Mouse (Mus musculus): ENCODE measurements around the gene Cyp2f2. TPM values are rescaled to one million over a fixed set of nuclear protein-coding genes. Genes with fewer than 3 reads are reported as not detected.

The Cyp2f2 gene
- polyA plus RNA-seq, 1 experiment from 2014 or later, result 585 TPM

DNA sequence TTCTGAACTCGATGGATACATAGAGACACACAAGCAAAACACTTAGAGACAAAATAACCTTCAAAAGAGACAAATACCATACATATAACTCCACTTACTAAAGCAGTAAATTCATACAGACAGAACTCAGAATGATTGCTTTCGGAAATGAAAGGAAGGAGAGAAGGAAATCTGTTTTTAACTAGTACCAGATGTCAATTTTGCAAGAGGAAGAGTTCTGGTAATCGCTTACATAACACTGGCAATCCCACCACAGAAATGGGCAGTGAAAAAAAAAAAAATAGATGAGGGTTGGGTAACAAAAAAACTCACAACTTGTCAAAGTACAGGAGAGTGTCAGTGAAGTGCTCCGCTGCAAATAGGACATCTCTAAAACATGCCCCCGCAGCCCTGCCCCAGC lies 14.8 kb upstream of the Cyp2f2 start:
- TF ChIP-seq EP300 (IDR thresholded peaks at IDR 0.05) (no peak), CTCF (IDR thresholded peaks at IDR 0.05) (no peak)
- WGBS, result 48% methylated on average over 5 of the region's 5 CpGs
- ATAC-seq (no peak), DNase-seq (ENCODE audit: low spot score) (no peak)
- Histone ChIP-seq H3K27ac (ENCODE audit: low read length) (no peak overlapping the region), H3K36me3 (ENCODE audit: insufficient read depth, low read length) (no peaks in the 10 kb centered on the region), H3K4me1 (ENCODE audit: insufficient read depth, low read depth, low read length) (no peaks in the 10 kb centered on the region), H3K27me3 (replicated peaks; ENCODE audit: insufficient read depth, low read length) (no peaks in the 10 kb centered on the region), H3K4me2 (replicated peaks; ENCODE audit: low read depth, low read length) (no peak overlapping the region), H3K4me3 (ENCODE audit: low read depth, low read length) (no peak overlapping the region), H3K9me3 (ENCODE audit: low read length) (no peaks in the 10 kb centered on the region), H3K9ac (replicated peaks; ENCODE audit: low read depth) (no peak overlapping the region)

DNA sequence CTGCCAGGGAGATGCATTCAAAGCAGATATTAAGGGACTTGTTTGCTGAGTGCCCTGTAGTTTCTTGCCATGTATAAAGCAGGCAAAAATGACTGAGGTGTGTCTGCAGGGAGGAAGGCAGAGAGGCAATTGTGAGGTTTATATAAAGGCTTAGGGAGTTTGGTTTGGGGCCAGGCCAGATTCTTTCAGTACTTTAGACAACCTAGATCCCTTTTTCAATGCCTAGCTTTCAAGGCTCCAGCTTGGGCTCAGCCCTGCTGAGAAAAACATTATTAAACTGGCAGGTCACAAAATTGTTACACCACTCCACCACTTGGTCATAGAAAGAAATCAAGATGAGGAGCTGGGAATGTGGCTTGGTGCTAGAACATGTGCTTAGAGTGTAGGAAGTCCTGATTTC lies 9.4 kb upstream of the Cyp2f2 start:
- no peaks in the 10 kb centered on the region for H3K4me1 ChIP-seq (ENCODE audit: insufficient read depth, low read depth, low read length)
- no peaks in the 10 kb centered on the region for H3K36me3 ChIP-seq (ENCODE audit: insufficient read depth, low read length)
- TF ChIP-seq EP300 (IDR thresholded peaks at IDR 0.05) (no peak), CTCF (IDR thresholded peaks at IDR 0.05) (no peak)
- H3K27me3 ChIP-seq (replicated peaks; ENCODE audit: insufficient read depth, low read length), result no peaks in the 10 kb centered on the region
- H3K27ac ChIP-seq (ENCODE audit: low read length), result 0 out of 2 replicates have a peak overlapping the region, but pooled peaks have one; percentile 11
- H3K9me3 ChIP-seq (ENCODE audit: low read length), result no peaks in the 10 kb centered on the region
- ATAC-seq, result peak; percentile 59
- H3K4me2 ChIP-seq (replicated peaks; ENCODE audit: low read depth, low read length), result no peak overlapping the region
- H3K4me3 ChIP-seq (ENCODE audit: low read depth, low read length), result no peak overlapping the region
- peak; percentile 65 for DNase-seq (ENCODE audit: low spot score)
- H3K9ac ChIP-seq (replicated peaks; ENCODE audit: low read depth), result no peak overlapping the region

- H3K9ac ChIP-seq (replicated peaks; ENCODE audit: low read depth), result no peak overlapping the region
- H3K4me3 ChIP-seq (ENCODE audit: low read depth, low read length), result no peak overlapping the region
- ATAC-seq (peak; percentile 93), DNase-seq (ENCODE audit: low spot score) (peak; percentile 83)
- no peaks in the 10 kb centered on the region for H3K9me3 ChIP-seq (ENCODE audit: low read length)
- TF ChIP-seq EP300 (IDR thresholded peaks at IDR 0.05) (peak; percentile 72), CTCF (IDR thresholded peaks at IDR 0.05) (no peak)
- H3K27me3 ChIP-seq (replicated peaks; ENCODE audit: insufficient read depth, low read length), result no peaks in the 10 kb centered on the region
- WGBS, result 60% methylated on average over 1 of the region's 1 CpGs
- H3K4me1 ChIP-seq (ENCODE audit: insufficient read depth, low read depth, low read length), result no peaks in the 10 kb centered on the region
- no peak overlapping the region for H3K4me2 ChIP-seq (replicated peaks; ENCODE audit: low read depth, low read length)
- H3K36me3 ChIP-seq (ENCODE audit: insufficient read depth, low read length), result no peaks in the 10 kb centered on the region
- H3K27ac ChIP-seq (ENCODE audit: low read length), result no peak overlapping the region
Measured at GRCm38 (mm10) chr7:27111038-27111437, 8.7 kb upstream of the Cyp2f2 start.

- ATAC-seq (peak; percentile 63), DNase-seq (ENCODE audit: low spot score) (peak; percentile 60)
- 36% methylated on average over 3 of the region's 3 CpGs for WGBS
- Histone ChIP-seq H3K4me1 (ENCODE audit: insufficient read depth, low read depth, low read length) (no peaks in the 10 kb centered on the region), H3K36me3 (ENCODE audit: insufficient read depth, low read length) (no peaks in the 10 kb centered on the region), H3K27ac (ENCODE audit: low read length) (peak overlapping the region; percentile 57; the same call in 1 of the 2 replicates), H3K9ac (replicated peaks; ENCODE audit: low read depth) (no peak overlapping the region), H3K9me3 (ENCODE audit: low read length) (no peaks in the 10 kb centered on the region), H3K4me2 (replicated peaks; ENCODE audit: low read depth, low read length) (no peak overlapping the region), H3K27me3 (replicated peaks; ENCODE audit: insufficient read depth, low read length) (no peaks in the 10 kb centered on the region), H3K4me3 (ENCODE audit: low read depth, low read length) (no peak overlapping the region)
- TF ChIP-seq EP300 (IDR thresholded peaks at IDR 0.05) (no peak), CTCF (IDR thresholded peaks at IDR 0.05) (no peak)
Measured at GRCm38 (mm10) chr7:27111987-27112386, 7.7 kb upstream of the Cyp2f2 start.

DNA sequence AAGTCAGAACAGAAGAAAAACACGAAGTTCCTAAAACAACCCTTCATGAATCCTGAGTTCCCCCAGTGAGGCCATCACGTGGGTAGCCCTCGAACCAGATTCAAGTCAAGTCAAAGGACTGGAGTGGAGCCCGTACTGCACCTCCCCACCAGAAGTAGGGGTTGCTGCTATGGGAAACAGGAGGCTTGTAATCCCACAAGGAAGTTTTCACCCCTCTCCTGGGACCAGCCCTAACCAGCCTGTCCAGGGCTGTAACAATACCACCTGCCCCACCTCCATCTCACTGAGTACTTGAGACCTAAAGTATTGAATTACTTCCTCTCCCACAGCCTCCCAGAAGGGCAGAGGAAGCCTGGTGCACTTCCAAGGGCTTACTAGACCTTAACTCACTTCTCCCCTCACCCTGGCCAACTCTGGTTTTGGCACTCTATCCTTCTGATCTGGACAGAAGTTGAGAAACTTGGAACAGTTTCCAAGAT lies 1.6 kb upstream of the Cyp2f2 start:
- no peak overlapping the region for H3K4me2 ChIP-seq (replicated peaks; ENCODE audit: low read depth, low read length)
- peak; percentile 75 for TF ChIP-seq EP300 (IDR thresholded peaks at IDR 0.05)
- no peak for TF ChIP-seq CTCF (IDR thresholded peaks at IDR 0.05)
- H3K4me3 ChIP-seq (ENCODE audit: low read depth, low read length), result no peak overlapping the region
- peak; percentile 96 for ATAC-seq
- peak; percentile 90 for DNase-seq (ENCODE audit: low spot score)
- H3K9ac ChIP-seq (replicated peaks; ENCODE audit: low read depth), result no peak overlapping the region
- no peaks in the 10 kb centered on the region for H3K36me3 ChIP-seq (ENCODE audit: insufficient read depth, low read length)
- no peaks in the 10 kb centered on the region for H3K9me3 ChIP-seq (ENCODE audit: low read length)
- peak overlapping the region; percentile 72 for H3K27ac ChIP-seq (ENCODE audit: low read length)
- no peaks in the 10 kb centered on the region for H3K27me3 ChIP-seq (replicated peaks; ENCODE audit: insufficient read depth, low read length)
- no peaks in the 10 kb centered on the region for H3K4me1 ChIP-seq (ENCODE audit: insufficient read depth, low read depth, low read length)
- 33% methylated on average over 4 of the region's 4 CpGs for WGBS

- TF ChIP-seq EP300 (IDR thresholded peaks at IDR 0.05) (no peak), CTCF (IDR thresholded peaks at IDR 0.05) (no peak)
- no peaks in the 10 kb centered on the region for H3K27me3 ChIP-seq (replicated peaks; ENCODE audit: insufficient read depth, low read length)
- 60% methylated on average over 5 of the region's 5 CpGs for WGBS
- no peak overlapping the region for H3K27ac ChIP-seq (ENCODE audit: low read length)
- no peak overlapping the region for H3K4me2 ChIP-seq (replicated peaks; ENCODE audit: low read depth, low read length)
- ATAC-seq (no peak), DNase-seq (ENCODE audit: low spot score) (no peak)
- no peaks in the 10 kb centered on the region for H3K4me1 ChIP-seq (ENCODE audit: insufficient read depth, low read depth, low read length)
- H3K36me3 ChIP-seq (ENCODE audit: insufficient read depth, low read length), result no peaks in the 10 kb centered on the region
- no peak overlapping the region for H3K4me3 ChIP-seq (ENCODE audit: low read depth, low read length)
- no peak overlapping the region for H3K9ac ChIP-seq (replicated peaks; ENCODE audit: low read depth)
- H3K9me3 ChIP-seq (ENCODE audit: low read length), result no peaks in the 10 kb centered on the region
Measured at GRCm38 (mm10) chr7:27124305-27124832, 4.7 kb downstream of the Cyp2f2 start.

DNA sequence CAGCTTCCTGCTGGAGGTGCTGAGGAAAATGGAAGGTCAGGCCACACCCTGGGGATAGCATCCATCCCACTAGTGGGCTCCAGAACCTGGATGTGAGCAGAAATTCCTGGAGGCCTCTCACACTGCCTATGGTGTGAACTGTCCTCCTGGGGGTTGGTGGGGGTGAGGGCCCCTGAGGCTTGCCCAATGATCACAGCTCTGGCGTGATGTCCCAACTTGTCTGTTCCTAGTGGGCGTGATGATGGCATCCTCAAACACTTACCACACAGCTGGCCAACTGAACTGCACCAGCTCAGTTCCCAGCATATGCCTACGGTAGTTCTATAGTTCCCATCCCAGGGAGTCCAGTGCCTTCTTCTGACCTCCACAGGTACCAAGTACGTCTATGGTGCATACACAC lies 5.3 kb downstream of the Cyp2f2 start:
- TF ChIP-seq EP300 (IDR thresholded peaks at IDR 0.05) (no peak), CTCF (IDR thresholded peaks at IDR 0.05) (no peak)
- ATAC-seq (no peak), DNase-seq (ENCODE audit: low spot score) (no peak)
- Histone ChIP-seq H3K4me3 (ENCODE audit: low read depth, low read length) (no peak overlapping the region), H3K9me3 (ENCODE audit: low read length) (no peaks in the 10 kb centered on the region), H3K27me3 (replicated peaks; ENCODE audit: insufficient read depth, low read length) (no peaks in the 10 kb centered on the region), H3K9ac (replicated peaks; ENCODE audit: low read depth) (no peak overlapping the region), H3K4me2 (replicated peaks; ENCODE audit: low read depth, low read length) (no peak overlapping the region), H3K27ac (ENCODE audit: low read length) (no peak overlapping the region), H3K4me1 (ENCODE audit: insufficient read depth, low read depth, low read length) (no peaks in the 10 kb centered on the region), H3K36me3 (ENCODE audit: insufficient read depth, low read length) (no peaks in the 10 kb centered on the region)
- 76% methylated on average over 4 of the region's 4 CpGs for WGBS
